Mouse (Mus musculus) stomach, embryonic 15.5 days (tissue): ENCODE results near the gene Fbxl21. TPM values are rescaled to one million over a fixed set of nuclear protein-coding genes. Genes with fewer than 3 reads are reported as not detected.

Experiments
- ATAC-seq: fragments of 200-750 bp; cut with Nextera tagmentation; 2 replicates; pipeline ENCODE4 v1.8.0; 2017; ENCODE audit warnings: low read depth, moderate number of reproducible peaks, moderate TSS enrichment; ENCODE audit not compliant: insufficient read depth, low FRiP score
- H3K27ac ChIP-seq: fragments of 300-500 bp; sonication (generic); 2 replicates; pipeline ENCODE4 v1.5.1; 2015; ENCODE audit warnings: mild to moderate bottlenecking, inconsistent platforms
- H3K27me3 ChIP-seq: fragments of 300-500 bp; sonication (generic); replicated peaks from 2 replicates; pipeline ENCODE4 v1.6.1; 2015; ENCODE audit warnings: inconsistent platforms
- H3K36me3 ChIP-seq: fragments of 300-500 bp; sonication (generic); 2 replicates; pipeline ENCODE4 v1.6.1; 2015; ENCODE audit warnings: inconsistent platforms
- H3K4me1 ChIP-seq: fragments of 300-500 bp; sonication (generic); 2 replicates; pipeline ENCODE4 v1.6.1; 2015; ENCODE audit warnings: inconsistent platforms
- H3K4me2 ChIP-seq: fragments of 300-500 bp; sonication (generic); 2 replicates; pipeline ENCODE4 v1.6.1; 2015; ENCODE audit warnings: mild to moderate bottlenecking, inconsistent platforms
- H3K4me3 ChIP-seq: fragments of 300-500 bp; sonication (generic); replicated peaks from 2 replicates; pipeline ENCODE4 v1.5.1; 2015; ENCODE audit warnings: inconsistent platforms
- H3K9ac ChIP-seq: fragments of 300-500 bp; sonication (generic); 2 replicates; pipeline ENCODE4 v1.6.1; 2015; ENCODE audit warnings: inconsistent platforms
- H3K9me3 ChIP-seq: fragments of 300-500 bp; sonication (generic); 2 replicates; pipeline ENCODE4 v1.6.1; 2016; ENCODE audit warnings: inconsistent platforms
- WGBS: fragments of 180-500 bp; shearing (Covaris S2); methylation state at CpG from one replicate; pipeline ENCODE4 v1.1.7; 2015; 5-methylcytosine and 5-hydroxymethylcytosine counted together
- polyA plus RNA-seq: library from polyadenylated mRNA; unstranded; fragments of >200 nt; fragmentation: Nextera tagmentation; extraction: Ambion mirVana; gene quantifications from 2 replicates; pipeline ENCODE4 v1.2.1, GENCODE M21; 2015

Gene Fbxl21
- polyA plus RNA-seq = 1.6 and 2.5 TPM in 2 replicates

DNA sequence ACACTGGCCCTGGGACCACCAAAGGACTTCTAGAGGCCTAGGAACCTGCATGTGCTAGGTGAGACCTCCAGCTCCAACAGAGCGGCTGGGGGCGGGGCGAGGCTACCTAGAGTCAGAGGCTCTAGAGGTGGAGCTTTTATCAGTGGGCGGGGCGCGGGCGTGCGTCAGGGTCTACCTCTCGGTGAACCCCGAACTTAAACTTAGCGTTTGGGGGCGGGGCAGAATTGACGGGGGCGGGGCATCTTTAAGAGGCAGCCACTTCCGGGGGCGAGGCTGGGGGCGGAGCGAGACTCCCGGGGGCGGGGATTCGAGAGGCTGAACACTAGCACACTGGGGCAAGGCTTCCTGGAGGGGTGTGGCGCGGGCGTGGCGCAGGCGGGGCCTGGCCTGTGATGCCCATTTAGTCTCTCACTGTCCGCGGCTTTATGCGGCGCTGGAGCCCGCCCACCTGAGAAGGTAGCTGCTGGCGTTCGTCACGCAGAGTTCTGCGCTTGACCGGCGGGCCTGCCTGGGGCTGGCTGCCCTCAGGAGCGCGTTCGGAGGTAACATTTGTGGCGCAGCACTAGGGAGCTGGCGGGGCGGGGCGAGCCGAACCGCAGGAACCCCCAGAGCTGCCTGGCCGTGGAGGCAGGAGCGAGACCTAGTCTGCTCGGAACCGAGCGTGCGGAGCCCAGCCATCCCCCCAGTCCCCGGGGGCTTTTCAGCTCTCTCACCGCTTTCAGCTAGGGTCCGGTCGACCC is at the start of gene Fbxl21:
Gene Fbxl21, plus strand, starts transcription at position 392 of the 740 bp plus-strand sequence.
- Histone ChIP-seq H3K4me3 (peak within 1 kb of the TSS; percentile 65), H3K27me3 (no peaks in the 10 kb centered on the region), H3K9ac (peak within 1 kb of the TSS; percentile 34; the same call in 1 of the 2 replicates), H3K27ac (peak within 1 kb of the TSS; percentile 49), H3K4me2 (peak within 1 kb of the TSS; percentile 88), H3K9me3 (no peaks in the 10 kb centered on the region), H3K36me3 (no peaks in the 10 kb centered on the region), H3K4me1 (no peaks in the 10 kb centered on the region)
- peak; percentile 99 for ATAC-seq
- WGBS = 1% methylated on average over 56 of the region's 56 CpGs

DNA sequence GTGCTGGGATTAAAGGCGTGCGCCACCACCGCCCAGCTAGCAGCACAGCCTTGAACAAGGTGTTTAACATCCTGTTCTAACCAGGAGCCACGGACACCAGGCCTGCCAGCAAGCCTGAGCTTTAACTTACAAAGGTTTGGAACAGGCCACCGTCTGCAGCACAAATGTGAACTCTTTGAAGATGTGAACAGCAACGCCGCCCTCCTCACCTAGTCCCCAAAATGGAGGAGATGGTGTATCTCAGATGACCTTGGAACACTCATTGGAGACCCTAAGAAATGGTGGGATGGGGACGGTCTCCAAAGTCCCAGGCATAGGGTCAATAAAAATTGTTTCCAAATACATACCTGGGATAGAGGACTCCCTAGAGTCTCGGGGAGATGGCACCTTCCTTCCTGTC is 49.6 kb upstream of the Fbxl21 start:
- no peak overlapping the region for H3K27ac ChIP-seq
- no peak overlapping the region for H3K4me3 ChIP-seq
- H3K27me3 ChIP-seq = no peaks in the 10 kb centered on the region
- no peaks in the 10 kb centered on the region for H3K36me3 ChIP-seq
- ATAC-seq = no peak
- H3K9ac ChIP-seq = no peak overlapping the region
- H3K4me2 ChIP-seq = no peak overlapping the region
- H3K4me1 ChIP-seq = no peaks in the 10 kb centered on the region
- WGBS = 89% methylated on average over 9 of the region's 9 CpGs
- no peaks in the 10 kb centered on the region for H3K9me3 ChIP-seq

DNA sequence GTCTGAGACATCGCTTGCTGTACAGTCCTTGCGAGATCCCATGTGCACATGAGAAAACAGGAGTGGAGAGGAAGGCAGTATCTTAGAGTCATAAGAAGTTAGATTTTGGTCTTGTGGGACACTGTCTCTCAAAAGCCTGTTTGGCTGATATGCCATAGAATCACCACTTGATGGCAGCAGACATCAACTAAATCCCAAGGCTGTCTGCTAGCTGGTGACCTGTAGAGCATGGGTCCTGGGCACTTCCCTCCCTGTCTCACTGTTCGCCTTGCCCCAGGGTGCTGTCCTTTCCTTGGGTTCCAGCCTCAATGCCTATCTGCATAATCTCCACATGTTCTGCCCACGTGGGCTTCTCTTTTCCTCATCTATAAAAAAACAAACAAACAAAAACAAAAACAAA is 46.9 kb upstream of the Fbxl21 start:
- Histone ChIP-seq H3K4me1 (no peaks in the 10 kb centered on the region), H3K27ac (no peak overlapping the region), H3K4me2 (no peak overlapping the region), H3K9me3 (no peaks in the 10 kb centered on the region), H3K36me3 (no peaks in the 10 kb centered on the region), H3K4me3 (no peak overlapping the region), H3K9ac (no peak overlapping the region), H3K27me3 (no peaks in the 10 kb centered on the region)
- no peak for ATAC-seq
- WGBS = 28% methylated on average over 4 of the region's 4 CpGs

DNA sequence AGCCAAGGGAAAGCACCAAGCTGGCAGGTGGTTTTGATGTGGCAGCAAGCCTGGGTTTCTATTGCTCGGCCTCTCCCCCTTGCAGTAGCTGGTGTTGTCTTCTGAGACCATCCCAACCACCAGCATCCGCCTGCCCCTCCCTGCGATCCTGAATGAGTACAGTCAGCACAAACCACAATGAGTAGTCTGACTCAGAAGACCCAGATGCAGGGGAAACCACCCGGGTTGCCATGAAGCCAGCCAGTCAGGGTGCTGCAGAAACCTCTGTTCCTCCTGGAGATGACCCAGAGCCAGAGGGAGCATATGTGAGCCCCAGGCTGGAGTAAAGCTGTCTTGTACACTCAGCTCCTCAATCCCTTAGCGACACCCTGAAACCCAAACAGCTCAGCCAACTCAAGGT is 45.5 kb upstream of the Fbxl21 start:
- H3K9ac ChIP-seq = no peak overlapping the region
- ATAC-seq = no peak
- no peak overlapping the region for H3K4me3 ChIP-seq
- 71% methylated on average over 5 of the region's 5 CpGs for WGBS
- no peaks in the 10 kb centered on the region for H3K36me3 ChIP-seq
- no peaks in the 10 kb centered on the region for H3K4me1 ChIP-seq
- H3K4me2 ChIP-seq = no peak overlapping the region
- no peaks in the 10 kb centered on the region for H3K27me3 ChIP-seq
- no peaks in the 10 kb centered on the region for H3K9me3 ChIP-seq
- H3K27ac ChIP-seq = no peak overlapping the region

DNA sequence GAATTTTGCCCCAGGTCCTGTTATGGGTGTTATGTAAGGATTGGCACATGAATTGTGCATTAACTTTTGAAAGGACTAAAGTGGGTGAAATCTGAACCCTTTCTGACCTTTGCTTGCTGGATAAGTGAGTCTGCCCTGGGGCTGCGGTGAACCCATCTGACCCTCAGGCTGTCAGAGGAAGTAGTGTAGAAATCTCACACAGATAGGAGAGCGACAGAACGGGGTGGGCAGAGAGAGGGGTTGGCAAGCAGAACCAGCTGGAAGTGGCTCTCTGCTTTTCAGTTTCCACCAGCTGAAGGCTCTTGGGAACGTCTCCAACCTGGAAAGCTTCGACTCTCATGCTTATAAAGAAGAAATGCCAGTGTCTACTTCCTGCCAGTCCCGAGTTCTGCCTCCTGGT is 45.0 kb upstream of the Fbxl21 start:
- ATAC-seq = no peak
- H3K27ac ChIP-seq = no peak overlapping the region
- no peaks in the 10 kb centered on the region for H3K27me3 ChIP-seq
- H3K9ac ChIP-seq = no peak overlapping the region
- H3K4me2 ChIP-seq = no peak overlapping the region
- no peaks in the 10 kb centered on the region for H3K4me1 ChIP-seq
- H3K9me3 ChIP-seq = no peaks in the 10 kb centered on the region
- H3K4me3 ChIP-seq = no peak overlapping the region
- H3K36me3 ChIP-seq = no peaks in the 10 kb centered on the region
- 35% methylated on average over 6 of the region's 6 CpGs for WGBS

DNA sequence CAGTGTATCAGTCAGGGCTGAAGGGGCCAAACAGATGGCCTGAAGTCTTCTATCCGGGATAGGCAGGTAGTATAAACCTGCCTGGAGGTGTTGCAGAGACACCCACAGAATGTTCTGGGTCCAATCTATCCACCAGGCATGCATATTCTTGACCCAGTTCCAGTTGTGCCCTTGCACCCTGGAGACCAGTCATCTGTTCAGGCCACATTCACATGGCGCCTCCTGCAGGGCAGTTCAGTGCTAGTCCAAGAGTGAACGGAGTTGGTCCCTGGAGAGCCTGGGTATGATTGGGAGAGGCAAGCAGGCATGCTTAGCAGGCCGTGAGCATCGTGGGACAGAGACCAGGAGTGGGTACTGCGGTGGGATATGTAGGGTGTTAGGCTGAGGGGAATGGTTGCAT is 44.2 kb upstream of the Fbxl21 start:
- ATAC-seq = no peak

DNA sequence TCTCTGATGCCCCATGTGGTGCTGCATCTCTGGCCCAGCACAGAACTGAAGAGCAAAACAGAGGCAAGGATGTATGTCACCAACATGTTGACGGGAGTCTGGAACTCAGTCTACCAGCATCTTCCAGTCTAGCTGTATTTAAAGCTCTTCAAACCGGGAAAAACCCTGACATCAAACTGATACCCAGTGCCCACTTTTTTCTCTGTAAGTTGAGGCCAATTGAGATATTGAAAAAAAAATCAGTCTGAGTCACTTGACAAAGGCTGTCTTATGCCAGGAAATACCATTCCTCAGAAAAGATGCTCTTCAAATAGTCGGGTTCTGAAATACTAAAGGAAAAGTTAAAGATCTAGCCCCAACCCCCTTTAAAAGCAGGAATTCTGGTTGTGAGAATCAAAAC is 40.1 kb upstream of the Fbxl21 start, which contains the start of gene Il9:
Gene Il9, minus strand, starts transcription at position 101 of the 400 bp plus-strand sequence.
- no peak for ATAC-seq

More for the DNA sequence above, 44.2 kb upstream of the Fbxl21 start:
- H3K27ac ChIP-seq = no peak overlapping the region
- H3K4me2 ChIP-seq = no peak overlapping the region
- H3K36me3 ChIP-seq = no peaks in the 10 kb centered on the region
- no peak overlapping the region for H3K9ac ChIP-seq
- no peaks in the 10 kb centered on the region for H3K9me3 ChIP-seq
- no peaks in the 10 kb centered on the region for H3K27me3 ChIP-seq
- H3K4me1 ChIP-seq = no peaks in the 10 kb centered on the region
- H3K4me3 ChIP-seq = no peak overlapping the region
- WGBS = 83% methylated on average over 6 of the region's 6 CpGs

DNA sequence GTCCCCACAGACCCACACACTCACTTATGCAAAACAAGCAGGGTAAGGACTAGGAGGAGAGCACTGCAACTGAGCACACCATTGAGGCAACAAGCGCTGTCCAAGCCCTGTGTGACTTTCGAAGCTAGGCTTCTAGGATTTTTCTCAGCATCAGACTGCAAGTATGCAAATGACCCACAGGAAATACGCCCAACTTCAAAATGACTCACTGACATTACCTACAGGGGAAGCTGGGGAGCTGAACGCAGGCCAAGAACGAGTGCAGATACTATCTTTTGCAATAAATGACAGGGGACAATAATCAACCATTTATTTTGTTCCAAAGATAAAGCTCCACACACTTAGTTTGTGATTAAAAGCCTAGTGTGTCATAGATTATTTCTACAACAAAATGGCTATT is 34.3 kb upstream of the Fbxl21 start:
- Histone ChIP-seq H3K27ac (no peak overlapping the region), H3K36me3 (no peaks in the 10 kb centered on the region), H3K4me1 (no peaks in the 10 kb centered on the region), H3K9me3 (no peaks in the 10 kb centered on the region), H3K4me3 (no peak overlapping the region), H3K4me2 (no peak overlapping the region), H3K9ac (no peak overlapping the region), H3K27me3 (no peaks in the 10 kb centered on the region)
- 55% methylated on average over 5 of the region's 5 CpGs for WGBS
- ATAC-seq = no peak

More for the DNA sequence above, 40.1 kb upstream of the Fbxl21 start, which contains the start of gene Il9:
- 80% methylated on average over 3 of the region's 3 CpGs for WGBS
- no peak within 1 kb of the TSS for H3K4me2 ChIP-seq
- no peaks in the 10 kb centered on the region for H3K27me3 ChIP-seq
- H3K9me3 ChIP-seq = no peaks in the 10 kb centered on the region
- H3K9ac ChIP-seq = no peak within 1 kb of the TSS
- H3K4me3 ChIP-seq = no peak within 1 kb of the TSS
- no peak within 1 kb of the TSS for H3K27ac ChIP-seq
- no peaks in the 10 kb centered on the region for H3K4me1 ChIP-seq
- no peaks in the 10 kb centered on the region for H3K36me3 ChIP-seq

DNA sequence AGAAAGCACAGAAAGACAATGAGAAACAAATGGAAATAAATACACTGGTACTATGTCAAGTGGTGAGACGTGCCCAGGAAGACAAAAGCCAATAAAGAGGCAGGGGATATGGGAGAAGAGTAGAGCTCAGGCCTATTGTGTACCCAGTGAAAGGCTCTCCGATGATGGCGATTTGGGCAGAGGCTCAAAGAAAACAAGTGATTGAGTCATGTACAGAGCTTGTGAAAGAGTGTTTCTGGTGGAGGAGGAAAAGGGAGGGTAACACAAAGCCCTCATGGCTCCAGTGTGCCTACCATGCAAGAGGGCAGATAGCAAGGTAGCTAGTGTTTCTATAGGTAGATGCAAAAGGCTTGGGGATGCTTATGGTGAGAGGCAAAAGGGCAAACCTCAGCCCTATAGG is 27.8 kb upstream of the Fbxl21 start:
- no peaks in the 10 kb centered on the region for H3K27me3 ChIP-seq

DNA sequence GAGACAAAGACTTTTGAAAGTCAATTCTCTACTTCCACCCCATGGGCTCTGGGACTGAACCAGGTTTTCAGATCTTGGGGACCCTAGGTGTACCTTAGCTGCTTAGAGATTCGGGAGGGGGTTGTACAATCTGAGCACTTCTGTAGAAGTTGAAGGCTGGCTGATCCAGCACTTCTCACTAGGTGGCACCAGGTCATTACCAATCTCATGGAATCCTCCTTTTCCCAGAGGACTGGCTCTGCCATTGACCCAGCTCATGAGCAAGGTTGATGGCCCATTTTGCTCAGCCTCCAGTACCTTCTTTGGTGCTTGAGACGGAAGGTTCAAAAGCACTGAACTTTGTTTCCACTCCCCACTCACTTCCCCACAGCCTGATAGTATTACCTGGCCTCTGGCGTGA is 22.1 kb upstream of the Fbxl21 start:
- ATAC-seq = no peak
- Histone ChIP-seq H3K9ac (no peak overlapping the region), H3K27ac (no peak overlapping the region), H3K4me2 (no peak overlapping the region), H3K27me3 (no peaks in the 10 kb centered on the region), H3K9me3 (no peaks in the 10 kb centered on the region), H3K36me3 (no peaks in the 10 kb centered on the region), H3K4me3 (no peak overlapping the region), H3K4me1 (no peaks in the 10 kb centered on the region)
- WGBS = 68% methylated on average over 3 of the region's 3 CpGs

More for the DNA sequence above, 27.8 kb upstream of the Fbxl21 start:
- no peak overlapping the region for H3K4me3 ChIP-seq
- H3K4me2 ChIP-seq = no peak overlapping the region
- no peak overlapping the region for H3K27ac ChIP-seq
- no peaks in the 10 kb centered on the region for H3K36me3 ChIP-seq
- no peaks in the 10 kb centered on the region for H3K4me1 ChIP-seq
- H3K9me3 ChIP-seq = no peaks in the 10 kb centered on the region
- 73% methylated on average over 3 of the region's 3 CpGs for WGBS
- no peak overlapping the region for H3K9ac ChIP-seq
- no peak for ATAC-seq

DNA sequence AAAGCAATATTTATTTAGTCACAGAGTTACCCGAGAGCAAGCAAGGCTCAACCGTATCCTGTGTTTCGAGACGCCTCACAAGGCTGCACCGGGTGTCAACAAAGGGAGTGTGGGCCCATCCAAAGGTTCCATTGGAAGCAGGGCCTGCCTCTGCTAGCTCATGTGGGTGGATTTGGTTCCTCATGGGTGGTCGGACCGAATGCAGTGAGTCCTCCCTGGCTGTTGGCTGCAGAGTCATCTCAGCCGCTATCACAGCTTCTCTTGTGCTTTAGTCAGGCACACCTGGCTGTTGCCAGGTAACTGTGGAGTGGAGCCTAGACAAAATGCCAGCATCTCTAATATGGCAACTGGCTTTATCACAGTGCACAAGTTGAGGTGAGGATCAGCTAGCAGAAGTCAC is 21.6 kb upstream of the Fbxl21 start:
- Histone ChIP-seq H3K9me3 (no peaks in the 10 kb centered on the region), H3K36me3 (no peaks in the 10 kb centered on the region), H3K9ac (no peak overlapping the region), H3K4me1 (no peaks in the 10 kb centered on the region), H3K4me3 (no peak overlapping the region), H3K27me3 (no peaks in the 10 kb centered on the region), H3K4me2 (no peak overlapping the region), H3K27ac (no peak overlapping the region)
- ATAC-seq = no peak
- 77% methylated on average over 8 of the region's 8 CpGs for WGBS

DNA sequence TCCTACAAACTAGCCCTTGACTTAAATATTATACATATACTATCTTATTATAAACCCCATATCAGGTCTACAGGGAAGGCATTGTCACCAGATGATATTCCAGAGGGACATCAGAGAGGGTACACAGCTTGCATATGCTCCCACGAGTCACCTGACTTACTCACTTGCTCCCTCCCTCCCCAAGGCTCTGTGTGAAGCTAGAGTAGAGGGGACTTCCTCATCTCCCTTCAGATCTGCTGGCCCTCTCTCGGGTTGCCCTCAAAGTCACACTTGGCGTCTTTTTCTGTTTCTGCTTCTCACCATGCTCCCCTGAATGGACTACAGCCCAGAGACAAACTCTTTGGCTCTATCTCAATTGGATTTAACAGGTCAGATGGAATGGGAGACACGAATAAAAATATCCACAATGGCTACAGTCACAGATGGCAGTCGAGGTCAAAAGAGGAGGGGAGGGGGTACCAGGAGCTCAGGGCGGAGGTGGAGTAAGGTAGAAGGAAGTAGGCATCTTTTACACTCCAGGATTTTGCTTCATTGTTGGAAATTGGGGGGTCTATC is 20.3 kb upstream of the Fbxl21 start:
- Histone ChIP-seq H3K9ac (no peak overlapping the region), H3K4me2 (no peak overlapping the region), H3K4me3 (no peak overlapping the region), H3K36me3 (no peaks in the 10 kb centered on the region), H3K4me1 (no peaks in the 10 kb centered on the region), H3K27ac (no peak overlapping the region), H3K27me3 (no peaks in the 10 kb centered on the region), H3K9me3 (no peaks in the 10 kb centered on the region)
- 58% methylated on average over 6 of the region's 6 CpGs for WGBS
- ATAC-seq = no peak
